Mouse (Mus musculus): ENCODE data around the gene Hoxc5.

DNA sequence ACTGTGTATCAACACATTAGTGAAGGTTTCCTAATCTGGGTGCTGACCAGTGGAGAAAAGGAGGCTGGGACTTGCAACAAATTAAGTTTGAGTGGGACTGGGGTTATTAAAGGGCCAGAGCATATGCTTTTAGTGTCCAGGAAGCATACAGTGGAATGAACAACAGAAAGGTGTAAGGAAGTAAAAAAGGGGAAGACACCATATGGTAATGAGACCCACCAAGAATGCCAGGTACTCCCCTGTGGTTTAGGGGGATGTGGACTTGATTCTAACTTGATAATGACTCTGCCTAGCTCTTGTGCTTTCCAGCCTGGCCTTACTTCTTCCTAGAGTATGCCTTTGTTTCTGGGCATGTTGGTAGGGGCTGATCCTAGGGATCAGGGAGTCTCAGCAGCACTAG, 86.0 kb downstream of the Hoxc5 start:
- no peak for TF ChIP-seq CTCF (IDR thresholded peaks at IDR 0.05; ENCODE audit: low read depth)
- no peak for TF ChIP-seq EP300 (IDR thresholded peaks at IDR 0.05; ENCODE audit: low read depth)
